Mouse (Mus musculus) cerebellum, postnatal 4 days (tissue): Measurements from ENCODE around the gene H2al1f.
"Not testable (repeated sequence)": the region's sequence is repeated elsewhere in the genome, so short reads cannot be mapped to it uniquely, and the experiment has no call there.

ENCODE experiments used
- DNase-seq, 2 experiments: peaks; one replicate each; pipeline ENCODE4 v3.0.0; 2022; ENCODE audit warnings: low spot score in 2 of 2, mixed read lengths in 1 of 2

H2al1f gene

GRCm38 (mm10) chrX:11314858-11315257, at the start of gene H2al1f:
Gene H2al1f, plus strand, starts transcription at chrX:11315158.
- DNase-seq = not testable (repeated sequence)

DNA sequence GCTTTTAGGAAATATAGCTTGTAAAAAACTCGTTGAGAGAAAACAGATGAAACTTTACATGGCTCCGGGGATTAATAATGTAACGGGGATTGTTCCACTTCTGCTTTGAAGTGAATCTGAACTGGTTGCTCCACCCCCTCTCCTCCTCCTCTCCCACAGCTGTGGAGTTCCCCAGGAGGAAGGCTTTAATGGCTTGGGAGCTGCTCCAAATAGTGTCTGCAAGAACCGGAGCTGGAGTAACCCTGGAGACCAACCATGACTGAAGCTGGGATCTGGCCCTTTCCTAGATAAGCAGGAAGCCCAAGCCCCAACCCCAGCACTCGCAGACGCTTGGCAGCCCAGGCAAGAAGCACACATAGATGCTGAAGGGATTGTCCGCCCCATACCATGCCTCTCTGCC, 47.2 kb upstream of the H2al1f start:
- no peak for DNase-seq

DNA sequence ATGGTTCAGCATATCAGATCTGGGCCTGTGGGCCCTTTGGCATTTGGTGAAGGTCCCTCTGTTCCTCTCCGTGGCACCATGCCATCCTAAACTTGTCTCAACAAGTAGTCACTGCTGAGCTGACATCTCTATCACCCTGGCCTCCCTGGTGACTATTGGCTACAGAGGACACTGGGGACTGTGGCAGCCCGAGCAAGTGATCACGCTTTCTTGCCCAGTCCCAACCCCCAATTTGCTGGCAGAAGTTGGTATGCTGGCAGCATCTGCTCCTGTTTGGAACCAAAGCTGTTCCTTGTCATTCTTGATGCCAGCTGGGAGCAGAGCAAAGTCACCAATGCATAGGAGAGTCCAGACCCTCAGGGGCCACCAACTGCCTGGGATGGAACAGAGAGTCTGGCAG, 45.9 kb upstream of the H2al1f start:
- DNase-seq = peak; percentile 20 to 71

GRCm38 (mm10) chrX:11273190-11273589, 41.8 kb upstream of the H2al1f start:
- no peak for DNase-seq

- DNase-seq = no peak
Observed at GRCm38 (mm10) chrX:11277083-11277482, 37.9 kb upstream of the H2al1f start.

DNA sequence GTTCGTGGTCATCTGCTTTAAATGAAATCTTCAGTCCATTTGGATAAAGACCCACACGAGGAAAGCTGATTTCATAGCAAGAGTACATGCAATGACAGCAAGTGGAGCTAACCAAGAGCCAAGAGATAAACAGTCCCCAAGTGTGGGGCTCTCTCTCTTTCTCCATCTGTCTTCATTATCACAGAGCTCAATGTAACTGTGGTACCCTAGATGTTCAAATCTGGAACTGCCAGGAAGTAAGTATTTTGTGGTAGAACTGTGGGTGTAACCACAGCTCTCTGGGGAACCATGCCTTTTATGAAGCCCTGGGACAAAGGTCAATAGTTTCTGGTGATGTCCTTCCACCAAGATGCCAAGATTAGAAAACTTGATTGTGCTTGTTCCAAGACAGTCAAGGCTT, 34.2 kb upstream of the H2al1f start:
- DNase-seq = no peak

GRCm38 (mm10) chrX:11288306-11288882, 26.6 kb upstream of the H2al1f start:
- no peak for DNase-seq

- DNase-seq = no peak
Observed at GRCm38 (mm10) chrX:11289244-11289643, 25.7 kb upstream of the H2al1f start.

GRCm38 (mm10) chrX:11298957-11299356, 16.0 kb upstream of the H2al1f start, which contains the start of gene H2al1a:
Gene H2al1a, plus strand, starts transcription at chrX:11299257.
- not testable (repeated sequence) for DNase-seq

- not testable (repeated sequence) for DNase-seq
Observed at GRCm38 (mm10) chrX:11302132-11302531, 12.8 kb upstream of the H2al1f start, which contains the start of gene H2al1b. Gene H2al1b, plus strand, starts transcription at chrX:11302432.

DNA sequence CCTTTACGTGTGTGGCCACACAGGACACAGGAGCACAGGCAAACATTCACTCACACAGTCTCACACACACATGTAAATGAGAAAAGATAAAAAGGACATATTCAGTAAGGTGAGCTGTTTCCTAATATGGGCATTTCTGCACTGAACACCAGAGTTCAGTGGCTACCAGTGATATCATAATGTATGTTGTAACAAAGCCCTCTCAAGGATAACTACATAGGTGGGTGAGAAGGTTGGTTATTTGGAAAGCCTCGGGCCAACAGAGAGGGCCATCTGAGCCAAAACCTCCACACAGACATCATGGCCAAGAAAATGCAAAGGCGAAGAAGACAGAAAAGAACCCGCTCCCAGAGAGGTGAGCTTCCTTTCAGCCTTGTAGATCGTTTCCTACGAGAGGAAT, 9.6 kb upstream of the H2al1f start, which contains the start of gene H2al1c:
TSS of gene H2al1c (plus strand) at position 301 of the 400 bp plus-strand sequence.
- not testable (repeated sequence) for DNase-seq

DNA sequence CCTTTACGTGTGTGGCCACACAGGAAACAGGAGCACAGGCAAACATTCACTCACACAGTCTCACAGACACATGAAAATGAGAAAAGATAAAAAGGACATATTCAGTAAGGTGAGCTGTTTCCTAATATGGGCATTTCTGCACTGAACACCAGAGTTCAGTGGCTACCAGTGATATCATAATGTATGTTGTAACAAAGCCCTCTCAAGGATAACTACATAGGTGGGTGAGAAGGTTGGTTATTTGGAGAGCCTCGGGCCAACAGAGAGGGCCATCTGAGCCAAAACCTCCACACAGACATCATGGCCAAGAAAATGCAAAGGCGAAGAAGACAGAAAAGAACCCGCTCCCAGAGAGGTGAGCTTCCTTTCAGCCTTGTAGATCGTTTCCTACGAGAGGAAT, 6.4 kb upstream of the H2al1f start, which contains the start of gene H2al1d:
TSS of gene H2al1d (plus strand) at position 301 of the 400 bp plus-strand sequence.
- DNase-seq = not testable (repeated sequence)

DNA sequence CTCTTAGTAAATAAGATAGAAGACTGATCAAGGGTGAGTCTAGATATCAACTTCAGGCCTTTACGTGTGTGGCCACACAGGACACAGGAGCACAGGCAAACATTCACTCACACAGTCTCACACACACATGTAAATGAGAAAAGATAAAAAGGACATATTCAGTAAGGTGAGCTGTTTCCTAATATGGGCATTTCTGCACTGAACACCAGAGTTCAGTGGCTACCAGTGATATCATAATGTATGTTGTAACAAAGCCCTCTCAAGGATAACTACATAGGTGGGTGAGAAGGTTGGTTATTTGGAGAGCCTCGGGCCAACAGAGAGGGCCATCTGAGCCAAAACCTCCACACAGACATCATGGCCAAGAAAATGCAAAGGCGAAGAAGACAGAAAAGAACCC, 3.3 kb upstream of the H2al1f start, which contains the start of gene H2al1e:
TSS of gene H2al1e (plus strand) at position 301 of the 400 bp plus-strand sequence.
- not testable (repeated sequence) for DNase-seq

DNA sequence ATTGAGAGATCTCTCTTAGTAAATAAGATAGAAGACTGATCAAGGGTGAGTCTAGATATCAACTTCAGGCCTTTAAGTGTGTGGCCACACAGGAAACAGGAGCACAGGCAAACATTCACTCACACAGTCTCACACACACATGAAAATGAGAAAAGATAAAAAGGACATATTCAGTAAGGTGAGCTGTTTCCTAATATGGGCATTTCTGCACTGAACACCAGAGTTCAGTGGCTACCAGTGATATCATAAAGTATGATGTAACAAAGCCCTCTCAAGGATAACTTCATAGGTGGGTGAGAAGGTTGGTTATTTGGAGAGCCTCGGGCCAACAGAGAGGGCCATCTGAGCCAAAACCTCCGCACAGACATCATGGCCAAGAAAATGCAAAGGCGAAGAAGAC, 3.0 kb downstream of the H2al1f start, which contains the start of gene H2al1g:
TSS of gene H2al1g (plus strand) at position 301 of the 400 bp plus-strand sequence.
- DNase-seq = not testable (repeated sequence)

DNA sequence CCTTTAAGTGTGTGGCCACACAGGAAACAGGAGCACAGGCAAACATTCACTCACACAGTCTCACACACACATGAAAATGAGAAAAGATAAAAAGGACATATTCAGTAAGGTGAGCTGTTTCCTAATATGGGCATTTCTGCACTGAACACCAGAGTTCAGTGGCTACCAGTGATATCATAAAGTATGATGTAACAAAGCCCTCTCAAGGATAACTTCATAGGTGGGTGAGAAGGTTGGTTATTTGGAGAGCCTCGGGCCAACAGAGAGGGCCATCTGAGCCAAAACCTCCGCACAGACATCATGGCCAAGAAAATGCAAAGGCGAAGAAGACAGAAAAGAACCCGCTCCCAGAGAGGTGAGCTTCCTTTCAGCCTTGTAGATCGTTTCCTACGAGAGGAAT, 6.2 kb downstream of the H2al1f start, which contains the start of gene H2al1h:
TSS of gene H2al1h (plus strand) at position 301 of the 400 bp plus-strand sequence.
- not testable (repeated sequence) for DNase-seq

DNA sequence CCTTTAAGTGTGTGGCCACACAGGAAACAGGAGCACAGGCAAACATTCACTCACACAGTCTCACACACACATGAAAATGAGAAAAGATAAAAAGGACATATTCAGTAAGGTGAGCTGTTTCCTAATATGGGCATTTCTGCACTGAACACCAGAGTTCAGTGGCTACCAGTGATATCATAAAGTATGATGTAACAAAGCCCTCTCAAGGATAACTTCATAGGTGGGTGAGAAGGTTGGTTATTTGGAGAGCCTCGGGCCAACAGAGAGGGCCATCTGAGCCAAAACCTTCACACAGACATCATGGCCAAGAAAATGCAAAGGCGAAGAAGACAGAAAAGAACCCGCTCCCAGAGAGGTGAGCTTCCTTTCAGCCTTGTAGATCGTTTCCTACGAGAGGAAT, 9.4 kb downstream of the H2al1f start, which contains the start of gene H2al1i:
TSS of gene H2al1i (plus strand) at position 301 of the 400 bp plus-strand sequence.
- DNase-seq = not testable (repeated sequence)

GRCm38 (mm10) chrX:11327522-11327921, 12.6 kb downstream of the H2al1f start, which contains the start of gene H2al1j:
Gene H2al1j, plus strand, starts transcription at chrX:11327822.
- not testable (repeated sequence) for DNase-seq

GRCm38 (mm10) chrX:11345762-11346161, 30.8 kb downstream of the H2al1f start:
- DNase-seq = no peak

DNA sequence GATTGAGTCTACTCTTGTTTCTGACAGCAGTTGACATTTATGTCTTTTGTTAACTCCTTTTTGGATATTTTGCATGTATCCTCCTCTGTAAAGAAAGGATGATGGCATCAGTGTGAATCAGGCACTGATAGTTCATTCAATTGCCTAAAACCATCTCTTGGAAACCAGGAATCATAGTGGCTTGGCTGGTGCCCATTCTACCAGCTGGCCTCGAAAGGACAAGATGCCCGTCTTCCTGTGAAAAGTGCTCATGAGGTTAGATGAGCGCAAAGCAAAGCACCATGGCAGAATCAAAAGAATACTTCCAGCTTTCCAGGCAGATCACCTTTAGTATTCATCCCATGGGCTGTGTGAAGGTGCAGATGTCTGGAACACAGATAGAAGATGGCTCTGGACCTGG, 31.8 kb downstream of the H2al1f start:
- no peak for DNase-seq

DNA sequence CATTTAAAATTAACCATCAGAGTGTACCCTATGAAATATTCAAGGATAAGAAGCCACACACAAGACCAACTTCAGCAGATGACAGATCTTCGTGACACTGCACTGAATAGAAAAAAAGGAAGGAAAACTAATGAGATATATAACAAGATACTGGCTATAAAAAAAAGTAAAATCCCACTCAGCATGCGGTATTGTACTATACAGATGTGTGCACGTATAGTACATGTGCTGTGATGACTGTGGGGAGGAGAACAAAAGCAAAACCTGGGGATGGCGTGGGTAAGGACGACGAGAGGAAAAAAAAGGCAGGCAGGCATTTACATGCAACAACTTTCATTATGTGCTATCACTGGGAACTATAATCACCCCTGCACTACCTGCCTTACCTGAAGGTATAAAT, 45.9 kb downstream of the H2al1f start:
- no peak for DNase-seq

DNA sequence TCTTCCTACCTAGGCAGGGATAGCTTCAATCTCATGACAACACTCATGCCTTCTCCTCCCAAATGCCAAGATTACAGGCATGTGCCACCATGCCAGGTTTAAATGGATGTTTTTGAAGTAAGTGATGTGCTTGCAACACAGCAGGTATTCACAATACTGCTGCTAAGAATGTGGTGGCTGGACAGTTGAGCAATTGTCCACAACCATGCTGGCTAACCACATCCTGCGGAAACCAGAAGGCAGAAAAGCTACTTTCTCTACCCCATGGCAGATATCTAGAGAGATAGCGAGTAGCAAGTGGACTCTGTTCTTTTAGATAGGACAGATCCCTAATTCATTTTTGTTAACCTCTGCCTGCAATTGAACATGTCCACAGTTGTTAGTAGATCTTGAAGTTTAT, 46.3 kb downstream of the H2al1f start:
- no peak for DNase-seq

GRCm38 (mm10) chrX:11363890-11364289, 48.9 kb downstream of the H2al1f start:
- peak; percentile 17 to 60 for DNase-seq
